Mouse (Mus musculus) limb, embryonic 11.5 days (tissue): ENCODE results near the gene Elmo1. TPM values are rescaled to one million over a fixed set of nuclear protein-coding genes. Genes with fewer than 3 reads are reported as not detected.
A peak's percentile ranks its signal among the peaks of the same experiment; 100 is the strongest.

ENCODE experiments used
- ATAC-seq: fragments of 200-750 bp; cut with Nextera tagmentation; 2 replicates; pipeline ENCODE4 v1.8.0; 2017; ENCODE audit warnings: low read depth; ENCODE audit not compliant: insufficient number of reproducible peaks, low FRiP score, low TSS enrichment
- DNase-seq: peaks from one replicate; pipeline ENCODE4 v3.0.0-alpha.2; 2015; ENCODE audit warnings: low spot score
- H3K27ac ChIP-seq: fragments of 300-500 bp; sonication (generic); replicated peaks from 2 replicates; pipeline ENCODE4 v1.5.1; 2014; ENCODE audit warnings: low read depth, mild to moderate bottlenecking, low read length
- H3K27me3 ChIP-seq: fragments of 300-500 bp; sonication (generic); 2 replicates; pipeline ENCODE4 v1.6.1; 2014; ENCODE audit warnings: mild to moderate bottlenecking, low read length, mixed read lengths; ENCODE audit not compliant: control insufficient read depth, insufficient read depth
- H3K36me3 ChIP-seq: fragments of 300-500 bp; sonication (generic); 2 replicates; pipeline ENCODE4 v1.6.1; 2014; ENCODE audit warnings: mild to moderate bottlenecking, low read length, moderate library complexity, mixed read lengths; ENCODE audit not compliant: control insufficient read depth, insufficient read depth
- H3K4me1 ChIP-seq: fragments of 300-500 bp; sonication (generic); 2 replicates; pipeline ENCODE4 v1.6.1; 2014; ENCODE audit warnings: low read length, mixed read lengths; ENCODE audit not compliant: control insufficient read depth, insufficient read depth
- H3K4me2 ChIP-seq: fragments of 300-500 bp; sonication (generic); 2 replicates; pipeline ENCODE4 v1.6.1; 2014; ENCODE audit warnings: low read depth, mild to moderate bottlenecking, moderate library complexity; ENCODE audit not compliant: severe bottlenecking
- H3K4me3 ChIP-seq: fragments of 300-500 bp; sonication (generic); 2 replicates; pipeline ENCODE4 v1.5.1; 2014; ENCODE audit warnings: low read depth, low read length
- H3K9ac ChIP-seq: fragments of 300-500 bp; sonication (generic); 2 replicates; pipeline ENCODE4 v1.6.1; 2014; ENCODE audit warnings: mild to moderate bottlenecking, low read length
- H3K9me3 ChIP-seq: fragments of 300-500 bp; sonication (generic); 2 replicates; pipeline ENCODE4 v1.6.1; 2016; ENCODE audit warnings: low read length; ENCODE audit not compliant: control insufficient read depth
- WGBS: fragments of 180-500 bp; shearing (Covaris S2); extraction: QIAGEN DNeasy Blood & Tissue Kit; methylation state at CpG from one replicate; pipeline ENCODE4 v1.1.7; 2014; 5-methylcytosine and 5-hydroxymethylcytosine counted together
- polyA plus RNA-seq: library from polyadenylated mRNA; unstranded; fragments of >200 nt; fragmentation: Nextera tagmentation; extraction: Ambion mirVana; gene quantifications from 2 replicates; pipeline ENCODE4 v1.2.1, GENCODE M21; 2014

Gene Elmo1
- polyA plus RNA-seq, 1 experiment from 2014 or later: 9.6 TPM

GRCm38 (mm10) chr13:20250069-20250668 is 159.8 kb downstream of the Elmo1 start:
- no peak overlapping the region for H3K9ac ChIP-seq
- no peak overlapping the region for H3K4me2 ChIP-seq
- ATAC-seq (no peak), DNase-seq (no peak)
- no peaks in the 10 kb centered on the region for H3K27me3 ChIP-seq
- no peaks in the 10 kb centered on the region for H3K36me3 ChIP-seq
- no peaks in the 10 kb centered on the region for H3K4me1 ChIP-seq
- H3K4me3 ChIP-seq: no peak overlapping the region
- H3K27ac ChIP-seq: no peak overlapping the region
- no peaks in the 10 kb centered on the region for H3K9me3 ChIP-seq

GRCm38 (mm10) chr13:20254911-20255310 is 164.5 kb downstream of the Elmo1 start:
- Histone ChIP-seq H3K4me2 (no peak overlapping the region), H3K27me3 (no peaks in the 10 kb centered on the region), H3K9me3 (no peaks in the 10 kb centered on the region), H3K4me3 (no peak overlapping the region), H3K36me3 (no peaks in the 10 kb centered on the region), H3K4me1 (no peaks in the 10 kb centered on the region), H3K9ac (no peak overlapping the region), H3K27ac (no peak overlapping the region)
- WGBS: 79% methylated on average over 6 of the region's 6 CpGs
- ATAC-seq (no peak), DNase-seq (no peak)

- Histone ChIP-seq H3K27me3 (no peaks in the 10 kb centered on the region), H3K27ac (no peak overlapping the region), H3K4me3 (no peak overlapping the region), H3K9me3 (no peaks in the 10 kb centered on the region), H3K4me2 (no peak overlapping the region), H3K4me1 (no peaks in the 10 kb centered on the region), H3K9ac (no peak overlapping the region), H3K36me3 (no peaks in the 10 kb centered on the region)
- ATAC-seq: no peak
- no peak for DNase-seq
- 92% methylated on average over 3 of the region's 3 CpGs for whole genome bisulfite sequencing
Measured at GRCm38 (mm10) chr13:20255380-20255779, 165.0 kb downstream of the Elmo1 start.

GRCm38 (mm10) chr13:20256613-20257012 is 166.2 kb downstream of the Elmo1 start:
- ATAC-seq (no peak), DNase-seq (no peak)
- H3K36me3 ChIP-seq: no peaks in the 10 kb centered on the region
- no peak overlapping the region for H3K27ac ChIP-seq
- no peaks in the 10 kb centered on the region for H3K4me1 ChIP-seq
- H3K27me3 ChIP-seq: no peaks in the 10 kb centered on the region
- no peak overlapping the region for H3K4me2 ChIP-seq
- H3K9ac ChIP-seq: no peak overlapping the region
- H3K4me3 ChIP-seq: no peak overlapping the region
- H3K9me3 ChIP-seq: no peaks in the 10 kb centered on the region
- WGBS: 96% methylated on average over 4 of the region's 4 CpGs

- no peaks in the 10 kb centered on the region for H3K4me1 ChIP-seq
- H3K4me3 ChIP-seq: no peak overlapping the region
- H3K9me3 ChIP-seq: no peaks in the 10 kb centered on the region
- DNase-seq (no peak), ATAC-seq (no peak)
- WGBS: 84% methylated on average over 8 of the region's 8 CpGs
- H3K36me3 ChIP-seq: no peaks in the 10 kb centered on the region
- H3K4me2 ChIP-seq: no peak overlapping the region
- H3K27me3 ChIP-seq: no peaks in the 10 kb centered on the region
- H3K27ac ChIP-seq: no peak overlapping the region
- no peak overlapping the region for H3K9ac ChIP-seq
Measured at GRCm38 (mm10) chr13:20257562-20258525, 167.4 kb downstream of the Elmo1 start.

GRCm38 (mm10) chr13:20263173-20263572 is 172.8 kb downstream of the Elmo1 start:
- no peaks in the 10 kb centered on the region for H3K9me3 ChIP-seq
- WGBS: 92% methylated on average over 1 of the region's 1 CpGs
- no peak for ATAC-seq
- H3K4me3 ChIP-seq: no peak overlapping the region
- no peaks in the 10 kb centered on the region for H3K27me3 ChIP-seq
- H3K4me2 ChIP-seq: no peak overlapping the region
- no peak overlapping the region for H3K27ac ChIP-seq
- no peaks in the 10 kb centered on the region for H3K4me1 ChIP-seq
- H3K36me3 ChIP-seq: no peaks in the 10 kb centered on the region
- H3K9ac ChIP-seq: no peak overlapping the region
- DNase-seq: no peak

- no peaks in the 10 kb centered on the region for H3K4me1 ChIP-seq
- ATAC-seq: no peak
- 76% methylated on average over 6 of the region's 6 CpGs for WGBS
Measured at GRCm38 (mm10) chr13:20270148-20270547, 179.8 kb downstream of the Elmo1 start.

GRCm38 (mm10) chr13:20271799-20272198 is 181.4 kb downstream of the Elmo1 start:
- Histone ChIP-seq H3K4me2 (no peak overlapping the region), H3K4me1 (no peaks in the 10 kb centered on the region), H3K27ac (no peak overlapping the region), H3K27me3 (no peaks in the 10 kb centered on the region), H3K4me3 (no peak overlapping the region), H3K36me3 (no peaks in the 10 kb centered on the region), H3K9me3 (no peaks in the 10 kb centered on the region), H3K9ac (no peak overlapping the region)
- WGBS: 50% methylated on average over 3 of the region's 3 CpGs
- DNase-seq (peak; percentile 29), ATAC-seq (no peak)

More at GRCm38 (mm10) chr13:20270148-20270547, 179.8 kb downstream of the Elmo1 start:
- no peaks in the 10 kb centered on the region for H3K9me3 ChIP-seq
- DNase-seq: no peak
- H3K4me3 ChIP-seq: no peak overlapping the region
- no peak overlapping the region for H3K9ac ChIP-seq
- H3K27ac ChIP-seq: no peak overlapping the region
- no peak overlapping the region for H3K4me2 ChIP-seq
- H3K27me3 ChIP-seq: no peaks in the 10 kb centered on the region
- no peaks in the 10 kb centered on the region for H3K36me3 ChIP-seq
